In the genomic region with DNA sequence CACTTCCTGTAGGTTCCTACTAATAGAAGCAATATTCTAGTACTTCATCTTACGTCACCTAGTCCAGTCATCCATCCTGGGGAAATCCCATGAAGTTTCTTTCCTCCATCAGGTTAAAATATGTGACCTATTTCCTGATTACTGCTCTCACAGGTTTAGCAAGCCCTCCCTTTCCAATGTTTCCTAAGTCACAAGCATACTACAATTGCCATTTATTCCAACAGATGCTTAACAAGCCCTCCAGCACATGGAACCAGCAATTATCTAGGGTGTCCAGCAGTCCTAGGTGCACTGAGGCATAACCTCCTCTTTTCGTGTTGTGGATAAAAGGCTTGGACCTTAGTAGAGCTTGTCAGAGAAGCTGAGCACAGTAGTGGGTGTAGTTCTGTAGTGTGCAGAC, we compare ENCODE assay signal across 28 mouse cellular contexts. TPM values are rescaled to one million over a fixed set of nuclear protein-coding genes. Genes with fewer than 3 reads are reported as not detected.
A peak's percentile ranks its signal among the peaks of the same experiment; 100 is the strongest.
DNase-seq lines count a peak whose midpoint lies in the region; ATAC-seq and TF ChIP-seq lines count a peak whose summit lies in the region.
"Had no signal": no experiment of that assay in that cellular context is flagged by ENCODE, and none has a peak within 500 bp of the region (broad histone marks: within the 10 kb centered on the region; RNA-seq: fewer than 3 reads in every experiment).

A gene (plus strand): TSS at position 301 of the 400 bp plus-strand sequence.

- no peaks in the 10 kb centered on the region for H3K79me2 ChIP-seq in CH12.LX (replicated peaks; ENCODE audit: control insufficient read depth, extremely low read depth, insufficient read depth, poor library complexity, severe bottlenecking)

- no peak within 1 kb of the TSS for H3K9ac ChIP-seq in kidney, embryonic 16.5 days (replicated peaks; ENCODE audit: low read length)
- H3K9ac ChIP-seq in CH12.LX (ENCODE audit: insufficient read depth, low read depth) = no peak within 1 kb of the TSS
- H3K9ac ChIP-seq in stomach, postnatal 0 days (ENCODE audit: low read length) = no peak within 1 kb of the TSS
- H3K9ac ChIP-seq in hindbrain, embryonic 13.5 days = no peak within 1 kb of the TSS
- H3K9ac ChIP-seq: embryonic facial prominence, embryonic 13.5 days; embryonic facial prominence, embryonic 15.5 days; forebrain, embryonic 12.5 days had no signal

- no peak for TF ChIP-seq RAD21 in CH12.LX (IDR thresholded peaks at IDR 0.05; ENCODE audit: low read depth, low read length)

- no peak for TF ChIP-seq EP300 in CH12.LX (IDR thresholded peaks at IDR 0.05; ENCODE audit: low read length)
- no peak for TF ChIP-seq EP300 in stomach, postnatal 0 days (optimal IDR thresholded peaks at IDR 0.05)

- H3K27ac ChIP-seq in kidney, embryonic 16.5 days (ENCODE audit: low read length) = no peak within 1 kb of the TSS
- H3K27ac ChIP-seq in CH12.LX (ENCODE audit: insufficient read depth, low read depth) = no peak within 1 kb of the TSS
- no peak within 1 kb of the TSS for H3K27ac ChIP-seq in stomach, postnatal 0 days (replicated peaks)
- H3K27ac ChIP-seq in hindbrain, embryonic 13.5 days = no peak within 1 kb of the TSS
- H3K27ac ChIP-seq: embryonic facial prominence, embryonic 13.5 days; embryonic facial prominence, embryonic 15.5 days; forebrain, embryonic 10.5 days; forebrain, embryonic 12.5 days had no signal

- H3K36me3 ChIP-seq in kidney, embryonic 16.5 days (ENCODE audit: insufficient read depth, low read length) = no peaks in the 10 kb centered on the region
- H3K36me3 ChIP-seq in CH12.LX (replicated peaks in 1 of 2; ENCODE audit: control insufficient read depth in 1 of 2, insufficient read depth in 1 of 2, low read length in 1 of 2) = no peaks in the 10 kb centered on the region
- no peaks in the 10 kb centered on the region for H3K36me3 ChIP-seq in stomach, postnatal 0 days (ENCODE audit: control insufficient read depth, insufficient read depth, low read length)
- no peaks in the 10 kb centered on the region for H3K36me3 ChIP-seq in hindbrain, embryonic 13.5 days
- H3K36me3 ChIP-seq: embryonic facial prominence, embryonic 13.5 days; embryonic facial prominence, embryonic 15.5 days; forebrain, embryonic 10.5 days; forebrain, embryonic 12.5 days; G1E had no signal

- WGBS in kidney, embryonic 16.5 days = 56% methylated on average over 2 of the region's 2 CpGs
- WGBS in stomach, postnatal 0 days = 86% methylated on average over 2 of the region's 2 CpGs
- 81% methylated on average over 2 of the region's 2 CpGs for WGBS in hindbrain, embryonic 13.5 days

- no peaks in the 10 kb centered on the region for H3K9me3 ChIP-seq in kidney, embryonic 16.5 days (ENCODE audit: low read length)
- no peaks in the 10 kb centered on the region for H3K9me3 ChIP-seq in CH12.LX (replicated peaks; ENCODE audit: low read length)
- H3K9me3 ChIP-seq in stomach, postnatal 0 days (ENCODE audit: control insufficient read depth, low read length) = no peaks in the 10 kb centered on the region
- no peaks in the 10 kb centered on the region for H3K9me3 ChIP-seq in hindbrain, embryonic 13.5 days
- H3K9me3 ChIP-seq: embryonic facial prominence, embryonic 13.5 days; embryonic facial prominence, embryonic 15.5 days; forebrain, embryonic 10.5 days; forebrain, embryonic 12.5 days; G1E had no signal

- H3K4me3 ChIP-seq in kidney, embryonic 16.5 days (ENCODE audit: low read length) = no peak within 1 kb of the TSS
- no peak within 1 kb of the TSS for H3K4me3 ChIP-seq in CH12.LX (replicated peaks in 1 of 3; ENCODE audit: low read depth in 2 of 3, low read length in 2 of 3, poor library complexity in 1 of 3)
- no peak within 1 kb of the TSS for H3K4me3 ChIP-seq in stomach, postnatal 0 days (ENCODE audit: low read depth, low read length)
- no peak within 1 kb of the TSS for H3K4me3 ChIP-seq in hindbrain, embryonic 13.5 days
- H3K4me3 ChIP-seq: embryonic facial prominence, embryonic 13.5 days; embryonic facial prominence, embryonic 15.5 days; erythroblast, embryonic 14.5 days; forebrain, embryonic 10.5 days; forebrain, embryonic 12.5 days had no signal

- no peak for TF ChIP-seq POLR2A in CH12.LX (IDR thresholded peaks at IDR 0.05; ENCODE audit: low read depth, low read length)

- H3K27me3 ChIP-seq in kidney, embryonic 16.5 days (ENCODE audit: insufficient read depth, low read length) = no peaks in the 10 kb centered on the region
- H3K27me3 ChIP-seq in CH12.LX (replicated peaks) = no peaks in the 10 kb centered on the region
- H3K27me3 ChIP-seq in stomach, postnatal 0 days (ENCODE audit: control insufficient read depth, insufficient read depth, low read length) = no peaks in the 10 kb centered on the region
- no peaks in the 10 kb centered on the region for H3K27me3 ChIP-seq in hindbrain, embryonic 13.5 days
- H3K27me3 ChIP-seq: embryonic facial prominence, embryonic 13.5 days; embryonic facial prominence, embryonic 15.5 days; forebrain, embryonic 12.5 days had no signal

- no peak for TF ChIP-seq CTCF in CH12.LX (conservative IDR thresholded peaks at IDR 0.05 in 1 of 2, IDR thresholded peaks at IDR 0.05 in 1 of 2; ENCODE audit: low read depth in 2 of 2, low read length in 2 of 2)
- TF ChIP-seq CTCF in stomach, postnatal 0 days (IDR thresholded peaks at IDR 0.05; ENCODE audit: low read depth) = no peak

- no peaks in the 10 kb centered on the region for H3K4me1 ChIP-seq in kidney, embryonic 16.5 days (ENCODE audit: insufficient read depth, low read length)
- H3K4me1 ChIP-seq in CH12.LX (ENCODE audit: control insufficient read depth in 1 of 2, insufficient read depth in 2 of 2) = peaks cover 4 to 15% of the 10 kb centered on the region in 2 experiments; a peak in 3 of 4 replicates
- no peaks in the 10 kb centered on the region for H3K4me1 ChIP-seq in stomach, postnatal 0 days (replicated peaks; ENCODE audit: control insufficient read depth, insufficient read depth)
- no peaks in the 10 kb centered on the region for H3K4me1 ChIP-seq in hindbrain, embryonic 13.5 days (replicated peaks)
- H3K4me1 ChIP-seq: embryonic facial prominence, embryonic 13.5 days; embryonic facial prominence, embryonic 15.5 days; forebrain, embryonic 10.5 days; forebrain, embryonic 12.5 days had no signal

- no peak for DNase-seq in kidney, adult 11 months
- DNase-seq in CH12.LX (ENCODE audit: extremely low read depth) = peak; percentile 31
- DNase-seq in stomach, postnatal 0 days (ENCODE audit: low spot score) = no peak
- DNase-seq: adrenal gland, adult 2 months; adrenal gland, postnatal 10 days; adrenal gland, postnatal 25 days; B cell, adult 2 months; cerebellum, adult 11 months; cerebellum, adult 18-20 months; cerebellum, adult 8-10 months; cerebellum, adult 9-11 months; cerebellum, postnatal 14 days; cerebellum, postnatal 36 days; embryo, embryonic 11 days had no signal

- in situ Hi-C loops in CH12.LX (cut with MboI; ENCODE audit: low pct_ligation_motif_present, low pct_unique_long_range_greater_than_20kb, low sequenced_read_pairs) = no loop called here

- dilution Hi-C loops in CH12.LX (cut with MboI; ENCODE audit: extremely low pct_ligation_motif_present, extremely low pct_unique_long_range_greater_than_20kb, low sequenced_read_pairs) = no loop called here

- ATAC-seq in kidney, embryonic 16.5 days (ENCODE audit: low FRiP score, low TSS enrichment) = 0 out of 2 replicates have a peak, but pooled peaks have one; percentile 39
- no peak for ATAC-seq in stomach, postnatal 0 days (ENCODE audit: low FRiP score, low TSS enrichment)
- ATAC-seq in hindbrain, embryonic 13.5 days (ENCODE audit: low FRiP score) = no peak
- ATAC-seq: forebrain, embryonic 14.5 days; forebrain, embryonic 16.5 days had no signal

- no peak within 1 kb of the TSS for H3K4me2 ChIP-seq in kidney, embryonic 16.5 days (replicated peaks; ENCODE audit: low read depth, low read length)
- H3K4me2 ChIP-seq in CH12.LX (ENCODE audit: insufficient read depth, low read depth, poor library complexity, severe bottlenecking) = no peak within 1 kb of the TSS
- no peak within 1 kb of the TSS for H3K4me2 ChIP-seq in stomach, postnatal 0 days (replicated peaks; ENCODE audit: low read depth)
- H3K4me2 ChIP-seq in hindbrain, embryonic 13.5 days = no peak within 1 kb of the TSS
- H3K4me2 ChIP-seq: embryonic facial prominence, embryonic 13.5 days; embryonic facial prominence, embryonic 15.5 days; forebrain, embryonic 12.5 days had no signal

TF ChIP-seq in CH12.LX, 34 proteins besides CTCF, POLR2A, EP300 and RAD21:
- TF ChIP-seq JUND (conservative IDR thresholded peaks at IDR 0.05; ENCODE audit: low read depth, low read length) (no peak), PAX5 (IDR thresholded peaks at IDR 0.05; ENCODE audit: low read length) (no peak), POLR2AphosphoS2 (IDR thresholded peaks at IDR 0.05; ENCODE audit: low read depth, low read length) (no peak), SIN3A (IDR thresholded peaks at IDR 0.05; ENCODE audit: low read length) (no peak), NRF1 (IDR thresholded peaks at IDR 0.05; ENCODE audit: low read depth, low read length) (no peak), TBP (conservative IDR thresholded peaks at IDR 0.05; ENCODE audit: low read depth, low read length) (no peak), RCOR1 (conservative IDR thresholded peaks at IDR 0.05; ENCODE audit: low read depth, low read length) (no peak), MYC (IDR thresholded peaks at IDR 0.05; ENCODE audit: low read depth, low read length) (no peak), MAX (IDR thresholded peaks at IDR 0.05; ENCODE audit: low read length) (no peak), IRF4 (IDR thresholded peaks at IDR 0.05; ENCODE audit: low read depth, low read length) (no peak), MXI1 (IDR thresholded peaks at IDR 0.05; ENCODE audit: low read depth, low read length) (no peak), NELFE (IDR thresholded peaks at IDR 0.05; ENCODE audit: low read depth, low read length) (no peak)

RNA-seq across cellular contexts. Expression of the gene that starts here (rescaled TPM):
- polyA plus RNA-seq in kidney, embryonic 16.5 days (2015; fragmentation: Nextera tagmentation; extraction: Ambion mirVana) = 0.36 and 0.40 TPM in 2 replicates
- total RNA-seq in CH12.LX (2012; rRNA removed) = 0.17 and 0.25 TPM in 2 replicates
- 0.52 TPM in 1 of 2 replicates, not detected in the other for total RNA-seq in CH12.LX (2014; rRNA removed)
- polyA plus RNA-seq in CH12.LX (2012; ENCODE audit: insufficient read length, low read depth) = not detected in 2 replicates
- 277 and 287 TPM in 2 replicates for polyA plus RNA-seq in stomach, postnatal 0 days (2015; fragmentation: Nextera tagmentation; extraction: Ambion mirVana)
- polyA plus RNA-seq in hindbrain, embryonic 13.5 days (2015; fragmentation: Nextera tagmentation; extraction: Ambion mirVana) = not detected in 2 replicates
- total RNA-seq: adrenal gland, adult 2 months; adrenal gland, postnatal 10 days; adrenal gland, postnatal 25 days; adrenal gland, postnatal 4 days; common myeloid progenitor, adult 5-6 weeks; G1E had no signal
- polyA plus RNA-seq: adrenal gland, adult 2 months; brain, embryonic 14.5 days; embryonic facial prominence, embryonic 11.5 days; embryonic facial prominence, embryonic 13.5 days; erythroblast, embryonic 14.5 days; forebrain, embryonic 10.5 days; forebrain, embryonic 12.5 days; forebrain, embryonic 14.5 days; forebrain, embryonic 16.5 days; G1E had no signal

Comparison
In these comparisons a context has a peak if more than half of its experiments do, and no peak if none do; other contexts are left out.
1. RNA of the gene that starts here (polyA plus RNA-seq): 277 to 287 TPM in stomach, postnatal 0 days; 0.36 to 0.40 TPM in kidney, embryonic 16.5 days, not detected in CH12.LX and not detected in hindbrain, embryonic 13.5 days; every median in the first group is over 100 times any median in the second.
2. Peak in ATAC-seq in kidney, embryonic 16.5 days; RNA of the gene not detected or under 1 TPM.
3. Peak in DNase-seq in CH12.LX; RNA of the gene not detected or under 1 TPM.